Mouse (Mus musculus) thymus, postnatal 4 days (tissue): Measurements from ENCODE around the gene Cdc73.
"Not testable (repeated sequence)": the region's sequence is repeated elsewhere in the genome, so short reads cannot be mapped to it uniquely, and the experiment has no call there.

Experiments
- DNase-seq: peaks from one replicate; pipeline ENCODE4 v3.0.0; 2021

Gene Cdc73

DNA sequence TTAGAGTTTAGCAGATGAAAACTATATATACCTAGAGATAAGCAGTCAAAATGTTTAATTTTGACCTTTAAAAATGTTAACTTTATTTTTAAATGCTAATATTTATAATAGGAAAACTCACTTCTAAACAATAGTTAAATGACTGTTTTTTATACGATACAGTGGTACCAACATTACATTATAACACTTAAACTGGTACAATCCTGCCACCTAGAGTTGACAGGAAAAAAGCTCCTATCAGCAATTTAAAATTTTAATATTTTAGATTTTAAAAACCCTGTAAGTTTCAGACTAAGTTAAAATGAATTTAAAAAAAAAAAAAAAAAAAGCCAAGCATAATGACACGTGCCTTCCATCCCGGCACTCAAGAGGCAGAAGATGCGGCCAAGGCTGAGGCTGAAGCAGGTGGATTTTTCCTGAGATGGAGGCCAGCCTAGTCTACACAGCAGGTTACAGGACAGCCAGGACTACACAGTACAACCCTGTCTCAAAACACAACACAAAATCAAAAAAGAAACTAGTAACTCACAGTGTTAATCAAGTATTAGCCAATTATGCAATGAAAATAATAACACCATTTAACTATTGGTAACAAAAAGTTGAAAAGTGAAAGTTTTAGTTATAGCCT, 26.8 kb downstream of the Cdc73 start:
- no peak for DNase-seq

- not testable (repeated sequence) for DNase-seq
Measured at GRCm38 (mm10) chr1:143664786-143665185, 37.9 kb downstream of the Cdc73 start.

- DNase-seq: no peak
Measured at GRCm38 (mm10) chr1:143663197-143663596, 39.5 kb downstream of the Cdc73 start.

GRCm38 (mm10) chr1:143653646-143654045, 49.0 kb downstream of the Cdc73 start:
- DNase-seq: no peak

DNA sequence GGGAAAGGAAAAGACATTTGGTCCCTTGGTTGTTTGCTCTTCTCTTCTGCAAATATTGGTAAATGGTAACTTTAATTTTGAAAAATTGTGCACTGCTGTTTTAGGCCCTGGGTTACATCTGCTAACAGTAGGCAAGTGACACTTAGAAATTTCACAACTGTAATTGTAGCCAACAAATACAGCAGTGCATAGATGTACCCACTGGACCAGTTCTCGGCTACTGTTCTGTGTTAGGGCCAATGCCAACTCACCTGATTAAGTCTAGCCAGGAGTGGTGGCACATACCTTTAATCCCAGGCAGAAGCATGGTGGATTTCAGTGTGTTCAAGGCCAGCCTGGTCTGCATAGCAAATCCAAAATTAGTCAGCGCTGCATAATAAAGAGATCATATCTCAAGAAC, 52.4 kb downstream of the Cdc73 start:
- no peak for DNase-seq

DNA sequence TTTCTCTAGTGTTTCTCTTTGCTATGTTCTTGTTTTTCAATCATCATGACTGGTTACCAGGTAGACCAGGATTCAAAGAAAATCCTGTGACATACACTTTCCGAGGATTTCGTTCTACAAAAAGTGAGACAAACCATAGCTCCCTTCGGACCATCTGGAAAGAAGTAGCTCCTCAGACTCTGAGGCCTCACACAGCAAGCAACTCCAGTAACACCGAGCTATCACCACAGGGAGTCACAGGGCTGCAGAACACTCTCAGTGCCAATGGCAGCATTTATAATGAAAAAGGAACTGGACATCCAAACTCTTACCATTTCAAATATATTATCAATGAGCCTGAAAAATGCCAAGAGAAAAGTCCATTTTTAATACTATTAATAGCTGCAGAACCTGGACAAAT, 56.5 kb downstream of the Cdc73 start:
- DNase-seq: no peak

DNA sequence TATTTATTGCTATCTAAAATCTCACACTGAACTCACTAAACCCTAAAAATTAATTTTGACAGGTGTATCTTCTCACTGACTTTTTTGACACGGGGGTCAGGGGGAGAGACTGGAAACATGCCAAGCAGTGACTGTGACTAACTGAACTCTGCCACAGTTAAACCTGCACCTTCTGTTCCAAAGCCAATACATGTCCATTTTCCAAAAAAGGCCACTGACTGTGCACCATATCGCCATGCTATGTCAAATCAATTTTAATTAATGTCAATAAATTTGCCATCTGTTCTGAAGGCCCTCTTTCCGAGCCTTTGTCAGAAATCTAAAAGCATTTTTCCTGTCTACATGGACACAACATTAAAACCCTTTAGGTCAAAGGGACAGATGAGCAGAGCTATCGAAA, 57.3 kb downstream of the Cdc73 start:
- DNase-seq: no peak

DNA sequence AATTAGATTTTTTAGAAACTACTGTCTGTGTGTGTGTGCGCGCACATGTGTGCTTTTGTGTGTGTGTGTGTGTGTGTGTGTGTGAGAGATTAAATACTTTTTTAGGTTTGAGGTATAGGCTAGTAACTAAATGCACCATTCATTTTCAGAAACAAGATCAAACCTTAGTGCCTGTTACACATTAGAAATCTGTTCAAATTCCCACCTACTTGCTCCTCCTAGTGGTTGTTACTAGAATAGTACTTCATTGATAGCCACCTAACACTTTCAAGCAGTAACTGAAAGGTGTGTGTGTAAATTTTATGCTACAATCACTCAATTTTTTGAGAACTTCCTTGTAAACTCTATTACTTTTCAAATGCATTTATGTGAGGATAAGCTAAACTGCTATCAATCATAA, 58.5 kb downstream of the Cdc73 start:
- no peak for DNase-seq

DNA sequence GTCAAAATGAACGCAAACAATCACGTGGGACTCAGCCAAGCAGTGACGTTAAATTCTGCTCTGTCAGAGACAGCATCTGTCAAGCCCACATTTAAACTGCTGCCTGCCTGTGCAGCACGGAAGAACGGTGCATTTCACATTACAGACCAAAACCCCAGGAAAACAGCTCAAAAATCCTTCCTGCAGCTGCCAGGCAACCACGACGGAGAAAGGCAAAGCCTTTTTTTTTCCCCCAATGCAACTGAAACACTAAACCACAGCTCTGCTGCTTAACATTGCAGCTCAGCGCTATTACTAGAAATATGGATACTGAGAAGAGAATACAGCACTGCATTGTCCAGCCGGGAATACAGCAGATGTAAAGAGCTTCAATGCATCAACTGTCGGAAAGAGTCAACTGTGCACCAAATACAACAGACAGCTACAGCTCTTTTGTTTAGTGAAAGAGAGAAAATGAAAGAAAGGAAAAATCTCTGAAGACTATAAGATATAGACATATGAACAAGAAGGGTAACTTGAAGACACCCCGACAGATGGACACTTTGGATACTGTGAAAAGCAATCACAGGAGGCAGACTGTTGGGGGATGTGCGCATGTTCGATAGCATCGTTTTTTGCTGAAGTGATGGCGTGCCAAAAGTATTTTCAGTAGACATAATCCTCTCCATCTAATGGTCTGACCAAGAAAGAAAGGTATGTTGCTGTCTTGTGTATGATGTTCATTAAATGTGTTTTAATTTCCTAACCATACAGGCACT, 61.9 kb downstream of the Cdc73 start, which contains the start of gene B3galt2:
Gene B3galt2 (plus strand): TSS at position 15 of the 758 bp plus-strand sequence.
- peak; percentile 25 for DNase-seq

GRCm38 (mm10) chr1:143632854-143633587, 69.7 kb downstream of the Cdc73 start:
- DNase-seq: no peak

- no peak for DNase-seq
Measured at GRCm38 (mm10) chr1:143632361-143632760, 70.3 kb downstream of the Cdc73 start.

DNA sequence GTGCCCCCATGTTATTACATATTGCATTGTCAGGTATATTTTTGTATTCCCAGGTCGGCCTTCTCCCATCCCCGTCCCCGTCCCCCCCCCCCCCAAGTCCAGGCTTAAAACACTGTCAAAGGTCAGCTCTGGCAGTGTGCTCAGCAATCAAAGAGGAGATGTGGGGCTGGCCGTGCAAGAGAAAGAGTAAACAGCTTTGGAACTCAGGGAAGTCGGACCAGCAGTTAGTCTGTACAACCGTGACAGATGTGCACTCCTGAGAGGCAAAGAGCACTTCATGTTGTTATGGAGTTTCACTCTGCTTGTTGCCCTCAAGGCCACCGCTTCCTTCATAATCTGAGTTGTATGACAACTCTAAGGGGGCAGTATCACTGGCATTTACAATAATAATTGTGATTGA, 71.4 kb downstream of the Cdc73 start:
- no peak for DNase-seq

- DNase-seq: no peak
Measured at GRCm38 (mm10) chr1:143622634-143623033, 80.1 kb downstream of the Cdc73 start.

GRCm38 (mm10) chr1:143621930-143622329, 80.8 kb downstream of the Cdc73 start:
- no peak for DNase-seq

- no peak for DNase-seq
Measured at GRCm38 (mm10) chr1:143619760-143620159, 82.9 kb downstream of the Cdc73 start.

DNA sequence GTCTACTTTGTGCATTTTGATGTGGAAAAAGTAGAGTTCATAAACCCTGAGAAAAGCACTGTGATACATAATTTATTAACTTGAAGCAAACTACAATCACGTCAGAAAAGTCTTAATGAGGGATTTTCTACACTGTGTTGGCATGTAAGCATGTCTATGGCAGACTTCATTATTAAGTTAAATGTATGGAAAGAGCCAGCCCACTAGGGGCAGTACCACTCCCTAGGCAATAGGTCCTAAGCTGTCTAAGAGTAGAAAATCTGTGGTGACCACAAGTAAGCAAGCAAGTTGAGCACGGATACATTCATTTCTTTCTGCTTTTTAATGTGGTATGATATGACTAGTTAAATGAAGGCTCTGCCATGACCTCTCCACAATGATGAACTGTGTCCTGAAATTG, 89.8 kb downstream of the Cdc73 start:
- DNase-seq: no peak

DNA sequence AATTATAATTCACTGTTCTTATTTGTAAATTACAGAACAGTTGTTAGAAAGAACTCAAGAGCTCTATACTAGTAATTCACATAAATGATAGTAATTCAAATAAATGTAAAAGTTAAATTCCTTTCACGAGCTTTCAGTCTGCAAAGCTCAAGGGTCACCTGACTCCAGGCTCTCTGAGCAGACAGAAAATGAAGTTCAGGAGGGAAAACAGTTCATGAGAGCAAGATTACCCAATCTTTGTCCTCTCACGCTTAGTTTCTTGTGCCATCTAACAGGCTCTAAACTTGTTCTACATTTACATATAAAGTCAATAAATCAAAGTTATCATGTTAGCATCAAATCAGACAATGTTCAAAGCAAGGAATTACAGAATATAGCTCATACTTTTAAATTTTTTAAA, 93.8 kb downstream of the Cdc73 start:
- no peak for DNase-seq

GRCm38 (mm10) chr1:143596864-143597263, 105.8 kb downstream of the Cdc73 start:
- no peak for DNase-seq

- DNase-seq: no peak
Measured at GRCm38 (mm10) chr1:143576824-143577543, 125.7 kb downstream of the Cdc73 start.

- no peak for DNase-seq
Measured at GRCm38 (mm10) chr1:143558235-143558634, 144.5 kb downstream of the Cdc73 start.

DNA sequence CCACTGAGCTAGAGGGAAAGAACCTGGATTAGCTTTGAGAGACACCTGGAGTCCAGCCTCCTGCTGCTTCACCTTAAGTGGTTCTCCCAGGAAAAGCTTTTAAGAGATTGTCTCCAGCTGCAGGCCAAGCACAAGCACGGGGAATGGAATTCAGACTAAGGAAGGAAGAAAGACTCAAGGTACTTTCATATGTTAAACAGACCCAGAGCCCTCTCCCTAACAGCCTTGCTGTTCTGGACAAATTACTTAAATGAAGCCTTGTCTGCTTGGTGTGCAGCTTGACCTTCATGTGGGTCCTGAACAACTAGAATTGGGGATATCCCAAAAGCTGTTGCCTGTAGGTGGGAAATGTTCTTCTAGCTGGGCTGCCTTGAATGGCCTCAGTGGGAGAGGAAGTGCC, 147.2 kb downstream of the Cdc73 start:
- DNase-seq: no peak

DNA sequence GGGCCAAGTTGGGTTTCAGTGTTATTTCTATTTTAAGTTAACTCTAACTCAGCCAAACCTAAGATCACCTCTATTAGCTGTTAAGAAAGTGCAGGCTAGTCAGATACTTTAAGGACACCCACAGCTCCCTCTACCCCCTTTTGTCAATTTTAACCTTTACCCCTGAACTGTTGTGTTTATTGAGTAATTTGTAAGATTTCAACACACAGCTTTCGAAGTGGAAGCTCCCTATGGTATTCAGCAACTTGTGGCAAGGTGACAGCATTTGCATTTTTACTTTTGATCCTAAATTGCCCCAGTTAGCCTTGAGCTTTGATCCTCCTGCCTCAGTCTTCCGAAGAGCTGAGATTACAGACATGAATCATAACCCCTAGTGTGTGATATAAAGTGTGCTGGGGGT, 148.1 kb downstream of the Cdc73 start:
- DNase-seq: no peak
